Mouse (Mus musculus) cerebellum, postnatal 14 days (tissue): ENCODE measurements around the gene Slx1b.
"Not testable (repeated sequence)": the region's sequence is repeated elsewhere in the genome, so short reads cannot be mapped to it uniquely, and the experiment has no call there.

Experiments
- DNase-seq, 2 experiments: peaks; one replicate each; pipeline ENCODE4 v3.0.0; 2021; ENCODE audit warnings: mixed read lengths in 2 of 2

Gene Slx1b

DNA sequence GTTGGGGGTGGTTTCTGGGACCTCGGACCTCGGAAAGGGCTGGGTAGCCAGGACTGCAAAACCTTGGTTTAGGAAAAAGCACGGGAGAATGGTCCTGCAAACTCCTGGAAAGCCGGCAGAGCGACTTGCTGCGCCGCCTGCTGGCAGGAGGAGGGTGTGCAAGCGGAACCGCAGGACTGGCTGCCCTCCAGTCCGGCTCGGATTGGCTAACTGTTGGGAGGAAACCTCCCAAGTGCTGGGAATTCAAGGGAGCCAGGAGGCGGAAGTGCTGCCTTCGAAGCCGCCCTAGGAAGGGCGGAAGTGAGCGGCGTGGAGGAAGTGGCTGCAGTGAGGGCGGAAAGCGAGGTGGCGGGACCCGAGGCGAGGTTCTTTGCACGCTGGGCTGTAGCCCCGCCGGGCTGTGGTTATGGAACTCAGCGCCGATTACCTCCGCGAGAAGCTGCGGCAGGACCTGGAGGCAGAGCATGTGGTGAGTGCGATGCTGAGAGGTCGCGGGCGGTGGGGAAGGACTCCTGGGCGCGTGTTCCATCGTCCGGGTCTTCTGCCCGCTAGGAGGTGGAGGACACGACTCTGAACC is at the start of gene Slx1b:
Gene Slx1b (minus strand): TSS at position 154 of the 577 bp plus-strand sequence.
- DNase-seq, result peak; percentile 95 to 97

DNA sequence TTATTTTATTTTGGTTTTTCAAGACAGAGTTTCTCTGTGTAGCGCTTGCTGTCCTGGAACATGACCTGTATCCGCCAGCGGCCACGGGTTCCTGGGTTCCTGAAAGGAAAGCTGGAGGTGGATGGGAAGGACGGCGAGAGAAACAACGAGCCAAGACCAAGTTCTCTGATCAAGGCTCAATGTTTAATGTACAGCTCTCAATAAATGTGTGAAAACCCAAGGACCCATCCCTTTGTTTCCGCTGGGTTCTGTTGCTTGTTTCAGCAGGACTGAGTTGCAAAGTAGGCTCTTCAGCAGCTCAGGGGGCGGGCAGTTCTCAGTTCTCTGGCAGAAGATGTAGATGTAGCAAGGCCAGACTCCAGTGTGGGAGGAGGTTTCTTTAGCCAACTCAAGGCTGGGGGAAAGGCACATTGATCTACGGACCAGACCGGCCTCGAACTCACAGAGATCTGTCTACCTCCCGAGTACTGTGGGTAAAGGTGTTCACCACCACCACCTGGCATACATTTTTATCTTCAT is 46.4 kb upstream of the Slx1b start:
- no peak for DNase-seq

DNA sequence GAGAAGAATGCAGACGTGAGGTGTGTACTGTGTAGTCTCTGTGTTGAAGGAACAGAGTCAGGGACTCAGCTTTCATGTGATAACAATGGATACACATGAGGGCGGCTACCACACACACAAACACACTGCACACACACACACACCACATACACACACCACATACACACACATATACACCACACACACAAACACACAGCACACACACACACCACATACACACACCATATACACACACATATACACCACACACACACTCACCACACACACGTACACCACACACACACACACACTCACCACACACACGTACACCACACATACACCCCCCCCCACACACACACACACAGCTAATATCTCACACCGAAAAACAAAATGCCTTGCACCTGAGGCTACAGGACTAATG is 45.9 kb upstream of the Slx1b start:
- DNase-seq, result no peak

DNA sequence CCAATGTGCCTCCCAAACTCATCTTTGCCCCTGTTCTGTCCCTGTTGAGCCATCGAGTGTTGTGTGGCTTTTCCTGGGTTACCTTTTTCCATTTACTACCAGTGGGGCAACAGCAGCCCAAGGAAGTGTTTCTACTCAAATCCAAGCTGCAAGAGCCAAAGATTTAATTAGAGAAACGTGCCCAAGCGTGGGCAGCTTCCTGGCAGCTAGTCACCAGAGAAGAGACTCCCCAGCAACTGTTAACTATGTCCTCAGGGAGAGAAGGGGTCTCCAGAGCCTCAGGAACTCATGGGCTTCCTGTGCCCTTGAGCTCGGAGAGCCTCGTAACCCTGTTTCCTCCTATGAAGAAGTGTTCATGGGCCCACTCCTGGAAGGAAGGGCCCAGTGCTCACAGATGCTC is 45.4 kb upstream of the Slx1b start:
- DNase-seq, result no peak

DNA sequence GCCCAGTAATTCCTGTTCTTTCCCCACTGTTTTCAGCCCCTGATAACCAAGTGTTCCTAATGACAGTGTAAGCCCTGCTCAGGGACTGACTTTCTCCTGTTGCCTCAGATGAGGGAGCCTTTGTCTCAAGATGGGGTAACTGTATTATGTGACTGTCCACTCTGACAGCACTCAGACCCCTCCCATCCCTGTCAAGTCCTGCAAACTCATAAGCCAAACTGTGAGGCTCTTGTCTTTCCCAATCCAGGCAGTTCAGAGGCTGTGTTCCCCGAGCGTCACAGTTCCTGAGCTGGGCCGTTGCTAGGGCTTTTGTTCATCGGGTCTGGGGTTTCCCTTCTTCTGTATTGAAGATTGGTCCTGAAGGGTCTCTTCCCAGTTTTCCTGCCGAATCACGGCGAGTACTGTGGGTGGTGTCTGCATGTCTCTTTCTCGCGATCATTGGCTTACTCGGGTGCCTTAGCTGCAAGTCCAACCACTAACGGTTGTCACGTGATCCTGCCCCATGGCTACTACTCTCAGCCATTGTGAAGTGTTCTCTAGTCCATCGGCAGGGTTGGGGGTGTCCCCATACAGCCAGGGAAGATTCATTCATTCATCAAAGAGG is 44.6 kb upstream of the Slx1b start:
- no peak for DNase-seq

DNA sequence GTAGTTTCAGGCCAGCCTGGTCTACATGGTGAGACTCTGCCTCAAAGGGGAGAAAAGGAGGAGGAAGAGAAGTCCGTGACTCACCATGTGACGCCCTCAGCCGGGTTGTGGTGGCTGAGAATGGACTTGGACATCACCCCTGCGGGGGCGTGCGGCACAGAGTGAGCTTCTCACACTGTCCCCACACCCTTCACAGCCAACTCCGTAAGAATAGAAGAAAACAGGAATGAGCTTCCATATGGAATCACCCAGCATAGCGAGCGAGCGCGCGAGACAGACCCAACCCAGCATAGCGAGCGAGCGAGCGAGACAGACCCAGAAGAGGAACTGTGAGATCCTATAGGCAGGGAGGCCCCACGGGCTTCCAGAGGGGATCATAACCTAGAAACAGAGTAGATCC is 44.0 kb upstream of the Slx1b start:
- no peak for DNase-seq

DNA sequence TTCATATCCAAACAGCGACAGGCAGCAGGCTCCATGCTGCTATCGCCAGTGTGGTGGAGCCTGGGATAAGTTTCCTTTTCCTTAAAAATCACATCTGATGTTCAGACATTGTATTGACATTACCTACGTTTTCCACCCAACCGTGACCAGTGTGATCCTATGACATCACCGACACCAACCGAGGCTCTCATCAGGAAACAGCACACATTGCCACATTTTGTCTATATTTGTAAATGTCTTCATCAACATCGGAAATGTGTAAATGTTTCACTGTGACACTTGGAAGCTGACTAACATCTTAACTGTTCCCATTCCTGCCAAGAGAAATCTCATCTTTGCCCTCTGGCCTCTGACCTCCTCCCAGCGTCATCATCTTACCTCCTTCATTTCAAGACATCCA is 40.5 kb upstream of the Slx1b start:
- DNase-seq, result no peak

DNA sequence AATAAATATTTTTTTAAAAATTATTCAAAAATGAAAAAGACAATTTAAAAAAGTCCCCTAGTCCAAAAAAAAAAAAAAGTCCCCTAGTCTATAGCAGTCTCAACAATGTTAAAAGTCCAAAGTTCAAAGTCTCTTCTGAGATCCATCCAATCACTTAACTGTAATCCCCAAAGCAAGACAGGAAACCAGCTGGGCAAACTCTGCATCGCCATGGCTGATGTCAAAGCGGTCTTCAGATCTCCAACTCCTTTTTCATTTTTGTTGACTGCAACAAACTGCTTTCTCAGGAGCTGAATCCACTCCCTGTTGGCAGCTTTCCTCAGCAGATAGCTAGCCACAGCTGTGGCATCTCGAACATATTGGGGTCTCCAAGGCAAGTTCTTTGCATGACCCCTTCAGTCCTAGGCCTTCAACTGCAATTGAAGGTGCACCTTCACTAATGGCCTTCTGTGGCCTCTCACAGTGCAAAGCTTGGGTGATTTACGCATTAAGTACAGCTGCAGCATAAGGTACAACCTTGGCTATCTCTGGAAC is 34.7 kb upstream of the Slx1b start:
- not testable (repeated sequence) for DNase-seq

DNA sequence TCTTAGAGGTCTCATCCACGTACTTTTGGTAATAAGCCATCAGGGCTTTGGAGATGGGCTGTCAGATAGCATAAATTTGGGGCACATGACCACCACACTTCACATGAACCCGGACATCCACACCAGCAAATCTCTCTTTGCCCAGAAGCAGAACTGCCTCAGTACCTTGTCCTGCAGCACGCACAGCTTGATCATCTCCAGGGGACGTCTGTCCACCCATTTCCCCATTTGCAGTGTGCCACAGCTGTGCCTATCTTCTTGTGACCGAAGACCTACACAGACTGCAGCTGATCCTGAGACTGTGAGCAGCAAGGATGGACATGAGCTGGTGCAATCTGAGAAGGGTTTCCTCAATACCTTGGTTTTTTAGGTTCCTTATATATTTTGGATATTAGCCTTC is 30.1 kb upstream of the Slx1b start:
- no peak for DNase-seq

DNA sequence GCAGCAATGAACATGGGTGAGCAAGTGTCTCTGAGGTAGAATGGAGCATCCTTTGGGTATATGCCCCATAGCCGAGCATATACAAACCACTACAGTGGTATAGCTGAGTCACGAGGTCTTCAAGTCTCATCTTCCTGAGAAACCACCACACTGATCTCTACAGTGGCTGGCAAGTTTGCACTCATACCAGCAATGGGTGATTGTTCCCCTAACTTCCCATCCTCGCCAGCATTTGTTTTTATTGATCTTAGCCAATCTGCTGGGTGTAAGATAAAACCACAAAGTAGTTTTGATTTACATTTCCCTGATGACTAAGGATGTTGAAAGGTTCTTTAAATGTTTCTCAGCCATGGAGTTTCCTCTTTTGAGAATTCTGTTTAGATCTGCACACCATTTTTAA is 29.5 kb upstream of the Slx1b start:
- DNase-seq, result no peak

DNA sequence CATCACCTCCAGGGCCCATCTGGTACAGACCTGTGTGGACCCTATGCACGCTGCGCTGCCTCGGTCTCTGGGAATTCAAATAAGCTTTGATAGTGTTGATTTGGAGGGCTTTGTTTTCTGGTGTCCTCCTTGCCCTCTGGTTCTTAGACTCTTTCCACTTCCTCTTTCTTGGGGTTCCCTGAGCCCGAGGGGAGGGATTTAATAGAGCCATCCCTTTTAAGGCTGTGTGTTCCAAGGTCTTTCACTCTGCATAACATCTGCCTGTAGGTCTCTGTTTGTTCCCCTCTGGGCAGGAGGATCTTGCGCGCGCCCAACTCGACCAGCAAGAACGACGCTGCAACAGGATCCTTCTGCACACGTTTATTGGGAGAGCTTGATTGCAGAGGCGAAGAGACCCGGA is 26.1 kb upstream of the Slx1b start:
- no peak for DNase-seq

DNA sequence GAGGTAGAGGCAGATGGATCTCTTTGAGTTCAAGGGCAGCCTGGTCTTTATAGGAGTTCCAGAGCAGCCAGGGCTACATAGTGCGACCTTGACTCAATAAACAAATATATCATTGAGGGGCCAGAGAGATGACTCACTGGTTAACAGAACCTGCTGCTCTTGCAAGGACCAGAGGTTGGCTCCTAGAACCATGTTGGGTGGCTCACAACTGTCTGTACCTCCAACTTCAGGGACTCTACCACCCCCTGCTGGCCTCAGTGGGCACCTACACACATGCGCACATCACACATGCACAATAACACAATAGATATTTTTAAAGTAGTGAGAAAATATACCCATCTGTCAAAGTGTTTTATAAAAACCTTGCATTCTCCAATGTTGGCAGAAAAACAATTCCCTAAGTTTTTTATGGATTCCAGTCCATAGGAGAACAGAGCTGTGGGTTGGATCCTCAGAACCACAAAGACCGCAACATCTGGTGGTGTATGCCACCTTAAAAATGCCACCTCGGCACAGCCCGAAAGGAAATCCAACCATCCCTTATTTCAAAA is 23.3 kb upstream of the Slx1b start:
- no peak for DNase-seq

DNA sequence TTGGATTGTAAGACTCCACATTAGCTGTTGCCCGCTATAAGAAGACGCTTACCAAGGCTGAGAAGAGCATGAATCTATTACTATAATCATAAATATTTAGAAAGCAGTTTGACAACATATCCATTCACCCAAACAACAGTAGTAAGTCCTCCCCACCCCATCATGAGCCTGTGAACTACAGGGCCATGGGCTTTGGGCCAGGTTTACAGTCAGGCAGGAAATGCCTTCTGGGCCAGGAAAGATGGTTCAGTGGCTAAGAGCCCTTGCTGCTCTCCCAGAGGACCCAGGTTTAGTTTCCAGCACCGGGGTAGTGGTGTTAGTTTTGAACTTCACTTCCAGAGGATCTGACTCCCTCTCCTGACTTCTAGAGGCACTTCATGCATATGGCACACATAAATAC is 22.0 kb upstream of the Slx1b start:
- DNase-seq, result no peak

DNA sequence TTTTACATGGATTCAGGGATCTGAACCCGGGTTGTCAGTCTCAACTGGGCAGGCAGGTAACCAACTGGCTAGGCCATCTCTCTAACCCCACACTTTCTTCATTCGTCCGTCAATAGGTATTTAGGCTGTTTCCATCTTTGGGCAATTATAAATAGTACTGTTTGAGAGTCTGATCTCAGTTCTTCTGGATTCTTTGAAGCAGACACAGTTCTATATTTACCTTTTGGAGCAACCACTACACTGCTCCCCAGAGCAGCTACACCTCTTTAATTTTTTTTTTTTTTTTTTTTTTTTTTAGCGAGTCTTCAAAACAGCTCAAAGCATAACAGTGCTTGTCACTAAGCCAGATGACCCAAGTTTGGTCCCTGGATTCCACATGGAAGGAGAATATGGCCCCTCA is 20.1 kb upstream of the Slx1b start:
- no peak for DNase-seq

DNA sequence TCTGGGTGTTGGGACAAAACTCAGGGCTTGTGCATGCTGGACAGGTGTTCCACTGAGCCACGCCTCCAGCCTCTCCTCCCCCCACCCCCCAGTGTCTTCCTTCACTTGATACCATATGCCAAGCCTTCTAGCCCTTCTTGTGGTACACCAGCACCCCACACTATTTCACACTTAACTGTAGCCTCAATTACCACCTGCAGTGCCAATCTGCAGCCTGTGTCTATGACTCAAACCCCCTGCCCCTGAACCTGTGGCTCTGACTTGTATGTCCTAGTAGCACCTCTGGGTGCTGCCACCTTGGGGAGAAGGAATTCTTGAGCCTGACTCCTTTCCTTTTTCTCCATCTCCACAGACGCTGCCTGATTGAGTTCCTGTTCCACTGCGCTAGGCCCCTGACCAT is 16.3 kb upstream of the Slx1b start:
- no peak for DNase-seq

DNA sequence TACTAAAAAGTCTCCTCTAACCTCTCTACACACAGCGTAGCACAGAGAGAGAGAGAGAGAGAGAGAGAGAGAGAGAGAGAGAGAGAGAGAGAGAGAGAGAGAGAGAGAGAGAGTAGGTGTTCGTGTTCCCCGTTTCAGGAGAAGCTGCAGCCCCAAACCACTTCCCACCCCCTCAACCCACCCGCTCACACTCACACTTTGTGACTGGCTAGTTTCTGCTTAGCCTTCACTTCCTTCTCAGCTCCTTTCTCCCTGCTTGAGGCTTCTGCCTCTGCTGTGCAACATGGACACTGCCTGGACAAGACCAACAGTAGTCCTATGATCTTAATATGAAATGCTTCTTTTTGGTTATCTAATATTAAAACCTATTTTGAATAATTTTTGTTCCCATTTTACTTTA is 14.7 kb upstream of the Slx1b start:
- DNase-seq, result no peak

DNA sequence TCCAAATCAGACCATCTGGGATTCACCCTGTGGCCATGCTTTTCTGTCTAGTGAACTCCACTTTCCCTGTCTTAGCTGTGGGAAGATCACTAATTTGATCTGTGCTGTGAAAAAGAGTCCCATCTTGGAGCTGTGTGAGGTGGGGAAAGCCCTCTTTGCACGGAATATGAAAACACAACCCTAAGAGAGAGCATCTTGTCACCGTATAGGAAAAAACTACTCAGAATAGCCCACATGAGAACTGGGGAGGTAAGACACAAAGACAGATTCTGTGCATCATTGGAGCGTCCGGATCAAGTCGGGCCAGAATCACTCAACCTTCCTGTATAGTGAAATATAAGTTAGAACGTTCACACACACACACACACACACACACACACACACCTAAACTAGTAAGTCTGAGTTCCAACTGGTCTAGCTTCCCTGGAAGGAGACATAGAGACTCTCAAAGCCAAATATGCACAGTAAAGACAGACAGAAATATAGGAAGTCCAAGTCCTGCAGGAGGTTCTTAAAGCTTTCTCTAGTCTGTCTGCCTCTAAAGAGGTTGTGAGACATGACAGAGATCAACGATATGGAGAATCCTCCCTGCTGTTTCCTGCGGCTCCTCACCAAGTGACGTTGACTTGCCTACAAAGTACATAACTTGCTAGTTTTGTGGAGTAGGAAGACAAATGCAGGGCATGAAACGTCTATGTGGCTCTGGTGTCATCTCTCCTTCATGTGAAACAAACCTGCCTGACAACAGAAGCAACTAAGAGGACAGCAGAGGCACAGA is 12.8 kb upstream of the Slx1b start:
- no peak for DNase-seq

DNA sequence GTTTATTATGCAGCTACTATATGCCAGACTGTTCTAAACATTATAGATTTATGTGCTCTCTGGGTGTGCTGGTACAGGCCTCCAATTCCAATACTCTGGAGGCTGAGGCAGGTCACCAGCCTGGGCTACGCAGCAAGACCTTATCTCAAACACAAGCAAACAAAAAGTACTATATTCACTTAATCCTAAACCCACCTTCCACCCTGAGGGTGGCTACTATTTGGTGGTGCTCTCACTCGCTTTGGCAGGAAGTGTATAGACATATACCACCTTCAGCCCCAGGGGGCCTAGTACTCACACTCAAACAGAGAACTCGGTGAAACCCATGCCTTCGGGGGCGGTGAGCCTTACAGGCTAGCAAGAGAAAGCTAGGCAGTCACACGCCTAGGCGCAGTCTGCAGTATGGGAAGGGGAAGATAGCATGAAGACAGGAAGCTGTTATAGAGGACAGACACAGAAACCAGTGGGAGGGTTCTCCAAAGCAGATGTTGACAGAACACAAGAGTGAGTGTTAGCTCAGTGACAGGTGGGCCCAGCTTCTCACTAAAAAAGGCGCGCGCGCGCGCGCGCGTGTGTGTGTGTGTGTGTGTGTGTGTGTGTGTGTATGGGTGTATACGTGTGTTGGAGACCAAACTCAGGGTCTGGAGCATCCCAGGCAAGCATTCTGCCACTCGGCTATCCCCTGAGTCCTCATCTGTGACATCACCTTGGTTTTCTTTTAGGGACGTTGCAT is 12.0 kb upstream of the Slx1b start, which contains the start of gene Coro1a:
Gene Coro1a (minus strand): TSS at position 346 of the 733 bp plus-strand sequence.
- no peak for DNase-seq

DNA sequence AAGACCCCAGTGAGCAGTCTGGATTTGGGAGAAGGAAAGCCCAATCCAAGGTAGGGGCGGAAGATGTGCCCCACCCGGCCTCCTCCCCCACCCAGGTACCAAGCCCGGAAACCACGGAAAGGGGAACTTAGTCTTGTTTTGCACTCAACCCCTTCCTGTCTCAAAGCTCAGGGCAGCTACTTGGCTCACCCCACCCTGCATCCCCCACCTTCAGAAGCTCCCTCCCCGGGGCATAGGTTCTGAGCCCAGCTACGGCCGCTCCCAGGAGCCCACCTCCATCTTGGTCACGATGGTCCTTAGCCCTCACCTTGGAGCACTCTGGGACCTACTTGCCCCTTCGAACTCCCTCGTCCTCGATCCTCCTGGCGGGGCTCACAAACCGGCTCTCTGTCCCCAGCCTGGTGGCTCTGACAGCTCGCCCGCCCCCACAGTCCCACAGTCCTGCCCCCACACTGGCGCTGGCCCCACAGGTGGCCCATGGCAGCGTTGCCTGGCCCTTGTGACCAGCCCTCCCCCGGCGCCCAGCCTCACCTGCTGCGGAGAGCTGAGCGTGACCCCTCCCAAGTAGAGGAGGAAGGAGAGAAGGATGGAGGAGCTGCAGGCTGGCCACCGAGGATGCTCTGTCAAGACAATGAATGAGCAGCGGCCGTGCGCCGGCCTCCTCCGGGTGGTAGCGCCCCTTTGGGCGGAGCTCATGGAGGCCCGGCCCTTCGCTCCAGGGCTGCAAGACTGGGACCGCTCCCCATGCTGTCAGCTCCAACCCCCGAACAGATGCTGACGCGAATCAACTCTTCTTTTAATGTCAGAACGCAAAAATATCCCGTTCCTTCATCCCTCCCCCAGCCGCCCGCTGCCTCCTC is 8.8 kb upstream of the Slx1b start:
- DNase-seq, result peak; percentile 90 to 92

DNA sequence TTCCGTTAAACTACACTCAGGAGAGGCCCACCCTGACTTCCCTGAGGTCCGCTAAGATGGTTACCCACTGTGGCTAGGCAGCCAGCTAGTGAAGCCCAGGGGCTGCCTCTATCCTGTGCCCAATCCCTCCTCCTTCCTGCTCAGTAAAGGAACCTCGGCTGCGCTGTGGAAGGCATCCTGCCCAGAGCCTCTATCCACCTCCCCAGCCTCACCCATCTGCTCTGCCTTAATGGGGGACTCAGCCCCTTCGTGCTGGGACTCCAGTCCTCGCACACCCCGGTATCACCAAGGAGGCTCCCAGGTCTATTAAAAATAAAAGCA is 8.1 kb upstream of the Slx1b start:
- peak; percentile 70 to 74 for DNase-seq

DNA sequence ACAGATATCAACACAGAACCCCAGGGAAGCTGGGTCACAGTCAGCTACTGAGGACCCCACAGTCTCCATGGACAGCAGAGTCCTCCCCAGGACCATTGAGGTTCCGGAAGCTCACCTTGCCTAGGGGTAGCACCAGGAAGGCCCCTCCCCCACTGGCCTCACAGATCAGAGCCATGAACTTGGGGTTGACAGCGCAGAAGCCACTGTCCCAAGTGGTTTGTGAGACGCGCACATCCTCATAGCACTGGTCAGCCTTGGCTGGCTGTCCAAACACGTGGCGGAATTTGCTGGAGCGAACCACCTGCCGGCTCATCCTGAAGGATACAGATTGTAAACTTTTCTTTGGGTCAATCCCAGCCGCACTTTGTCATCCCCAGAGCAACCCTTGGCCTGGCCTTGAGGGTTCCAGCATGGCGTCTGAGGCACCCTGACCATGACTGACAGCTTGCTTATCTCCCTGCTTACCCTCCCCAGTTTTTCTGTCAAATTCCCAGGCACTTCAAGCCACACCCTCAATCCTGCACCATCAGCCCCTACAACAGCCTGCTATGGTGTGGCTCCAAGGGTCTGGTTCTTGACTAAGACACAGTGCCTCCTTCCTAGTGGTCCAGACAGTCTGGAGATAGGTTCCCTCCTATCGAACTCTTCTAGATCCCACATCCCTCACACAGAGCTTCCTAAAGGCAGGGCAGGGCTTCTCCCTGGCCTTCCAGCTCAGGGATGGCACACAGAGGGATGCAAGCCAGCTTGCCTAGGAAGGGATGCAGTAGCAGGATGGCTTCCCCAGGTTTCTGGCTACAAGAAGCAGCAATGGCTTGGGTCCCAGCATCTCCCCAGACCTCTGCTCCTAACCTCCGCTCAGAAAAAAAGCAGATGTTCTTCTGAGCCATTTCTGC is 7.5 kb upstream of the Slx1b start:
- DNase-seq, result peak; percentile 50 to 74
